Mouse (Mus musculus) spleen, adult 2 months (tissue): ENCODE results near the gene C1qtnf9.

ENCODE experiments used
- CTCF ChIP-seq: fragments of 200-500 bp; IDR thresholded peaks from 2 replicates; pipeline ENCODE4 v1.5.1; 2011; ENCODE audit warnings: mild to moderate bottlenecking, inconsistent platforms; ENCODE audit not compliant: insufficient read depth, insufficient read length, insufficient replicate concordance; ENCODE audit errors: extremely low read depth
- POLR2A ChIP-seq: fragments of 200-500 bp; IDR thresholded peaks from 2 replicates; pipeline ENCODE4 v1.6.1; 2011; ENCODE audit warnings: low read depth, low read length, inconsistent platforms

DNA sequence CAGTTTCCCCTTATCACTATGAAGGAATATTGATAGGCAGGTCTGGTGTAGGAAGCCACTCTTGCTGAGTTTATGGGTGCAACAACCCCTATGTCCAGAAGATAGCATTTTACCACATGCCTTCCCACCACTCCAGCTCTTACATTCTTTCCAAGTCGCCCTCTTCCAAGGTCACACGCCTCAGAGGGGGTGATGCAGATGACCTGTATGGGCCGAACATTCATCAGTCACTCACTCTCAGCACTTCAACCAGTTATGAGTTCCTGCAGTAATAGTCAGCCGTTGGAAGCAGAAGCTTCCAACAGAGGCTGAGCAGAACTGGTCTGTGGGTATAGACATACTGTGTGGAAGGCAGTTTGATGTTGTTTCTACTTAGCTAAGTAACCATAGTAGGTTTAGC lies 43.6 kb downstream of the C1qtnf9 start:
- TF ChIP-seq CTCF: no peak
- no peak for TF ChIP-seq POLR2A
